Mouse (Mus musculus) intestine, embryonic 16.5 days (tissue): ENCODE measurements around the gene Kcnh6. TPM values are rescaled to one million over a fixed set of nuclear protein-coding genes. Genes with fewer than 3 reads are reported as not detected.

Source experiments
- ATAC-seq: fragments of 200-750 bp; cut with Nextera tagmentation; 2 replicates; pipeline ENCODE4 v1.8.0; 2017; ENCODE audit warnings: moderate TSS enrichment, moderate library complexity
- H3K27ac ChIP-seq: fragments of 300-500 bp; sonication (generic); 2 replicates; pipeline ENCODE4 v1.5.1; 2014; ENCODE audit warnings: mild to moderate bottlenecking, low read length
- H3K27me3 ChIP-seq: fragments of 300-500 bp; sonication (generic); replicated peaks from 2 replicates; pipeline ENCODE4 v1.6.1; 2014; ENCODE audit warnings: low read length, control low read depth, mixed read lengths; ENCODE audit not compliant: control insufficient read depth, insufficient read depth
- H3K36me3 ChIP-seq: fragments of 300-500 bp; sonication (generic); 2 replicates; pipeline ENCODE4 v1.6.1; 2014; ENCODE audit warnings: low read length, control low read depth; ENCODE audit not compliant: control insufficient read depth, insufficient read depth
- H3K4me1 ChIP-seq: fragments of 300-500 bp; sonication (generic); 2 replicates; pipeline ENCODE4 v1.6.1; 2014; ENCODE audit warnings: low read length, control low read depth, mixed read lengths; ENCODE audit not compliant: control insufficient read depth, insufficient read depth
- H3K4me2 ChIP-seq: fragments of 300-500 bp; sonication (generic); 2 replicates; pipeline ENCODE4 v1.6.1; 2014; ENCODE audit warnings: low read depth, low read length, control low read depth
- H3K4me3 ChIP-seq: fragments of 300-500 bp; sonication (generic); 2 replicates; pipeline ENCODE4 v1.5.1; 2014; ENCODE audit warnings: mild to moderate bottlenecking, low read length
- H3K9ac ChIP-seq: fragments of 300-500 bp; sonication (generic); 2 replicates; pipeline ENCODE4 v1.6.1; 2014; ENCODE audit warnings: low read depth, low read length
- H3K9me3 ChIP-seq: fragments of 300-500 bp; sonication (generic); 2 replicates; pipeline ENCODE4 v1.6.1; 2016; ENCODE audit warnings: low read length, control low read depth; ENCODE audit not compliant: control insufficient read depth
- WGBS: fragments of 180-500 bp; shearing (Covaris S2); extraction: QIAGEN DNeasy Blood & Tissue Kit; methylation state at CpG from one replicate; pipeline ENCODE4 v1.1.7; 2014; 5-methylcytosine and 5-hydroxymethylcytosine counted together
- polyA plus RNA-seq: library from polyadenylated mRNA; unstranded; fragments of >200 nt; fragmentation: Nextera tagmentation; extraction: Ambion mirVana; gene quantifications from 2 replicates; pipeline ENCODE4 v1.2.1, GENCODE M21; 2015

Gene Kcnh6
- polyA plus RNA-seq, 1 experiment from 2014 or later, result 2.6 TPM

DNA sequence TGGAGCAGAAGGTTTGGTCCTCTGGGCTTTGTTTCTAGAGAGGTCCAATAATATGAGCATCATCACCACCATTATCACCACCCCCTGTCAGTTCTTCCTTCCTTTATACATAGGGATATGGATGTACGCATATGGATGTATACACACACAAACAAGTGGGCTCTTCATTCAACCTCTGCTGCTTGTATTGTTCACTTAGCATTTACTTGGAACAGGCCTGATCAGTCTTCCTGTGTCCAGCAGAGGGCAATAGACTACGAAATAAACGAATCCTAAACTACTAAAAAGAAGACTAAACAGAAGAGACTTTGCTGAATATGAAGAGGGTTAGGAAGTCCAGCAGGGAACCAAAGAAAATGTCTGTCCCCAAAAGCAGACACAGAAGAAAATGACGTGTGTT, 6.2 kb upstream of the Kcnh6 start:
- Histone ChIP-seq H3K27me3 (no peaks in the 10 kb centered on the region), H3K4me1 (peaks cover 22% of the 10 kb centered on the region), H3K4me2 (no peak overlapping the region), H3K27ac (no peak overlapping the region), H3K9me3 (no peaks in the 10 kb centered on the region), H3K36me3 (no peaks in the 10 kb centered on the region), H3K9ac (no peak overlapping the region), H3K4me3 (no peak overlapping the region)
- WGBS, result 45% methylated on average over 4 of the region's 4 CpGs
- no peak for ATAC-seq

DNA sequence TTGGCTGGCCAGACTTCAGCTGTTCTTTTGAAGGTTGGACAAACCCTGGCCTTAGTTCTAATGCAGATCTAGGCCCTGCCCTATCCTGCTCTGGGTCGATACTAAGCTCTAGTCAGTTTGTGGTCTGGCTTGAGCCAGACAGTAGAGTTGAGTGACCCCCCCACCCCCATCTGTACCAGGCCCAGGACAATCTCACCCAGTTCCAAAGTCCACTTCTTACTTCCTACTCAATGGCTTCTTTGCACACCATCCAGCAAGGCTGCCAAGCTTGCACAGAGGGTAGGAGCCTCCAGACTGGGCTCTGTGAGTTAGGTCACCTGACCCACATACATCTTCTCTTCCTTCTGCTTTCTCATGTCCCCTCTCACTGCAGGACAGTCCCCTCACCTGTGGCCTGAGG, 3.3 kb upstream of the Kcnh6 start:
- 73% methylated on average over 1 of the region's 1 CpGs for WGBS
- no peaks in the 10 kb centered on the region for H3K27me3 ChIP-seq
- no peaks in the 10 kb centered on the region for H3K36me3 ChIP-seq
- 0 out of 2 replicates have a peak overlapping the region, but pooled peaks have one; percentile 23 for H3K27ac ChIP-seq
- H3K9me3 ChIP-seq, result no peaks in the 10 kb centered on the region
- no peak overlapping the region for H3K9ac ChIP-seq
- H3K4me2 ChIP-seq, result no peak overlapping the region
- peak; percentile 29; the same call in 1 of the 2 replicates for ATAC-seq
- H3K4me3 ChIP-seq, result no peak overlapping the region
- H3K4me1 ChIP-seq, result peaks cover 26% of the 10 kb centered on the region

DNA sequence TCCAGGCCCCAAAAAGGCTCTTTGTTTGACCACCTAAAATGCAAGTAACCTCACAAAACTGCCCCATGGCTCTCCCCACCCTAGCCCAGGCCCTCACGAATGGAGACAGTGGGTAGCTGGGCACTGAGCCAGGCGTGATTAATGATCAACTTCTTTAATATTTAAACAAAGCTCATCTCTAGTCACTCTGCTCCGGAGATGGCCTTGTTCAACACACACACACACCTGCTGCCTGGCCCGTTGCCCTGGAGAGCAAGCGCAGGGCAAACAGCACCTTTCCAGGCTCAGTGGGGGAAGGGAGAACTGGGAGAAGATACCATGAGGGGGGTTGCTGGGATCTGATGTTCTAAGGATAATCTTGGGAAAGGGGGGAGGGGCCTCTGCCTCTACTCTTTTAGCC, 2.0 kb upstream of the Kcnh6 start:
- 19% methylated on average over 5 of the region's 5 CpGs for WGBS
- H3K27ac ChIP-seq, result 0 out of 2 replicates have a peak overlapping the region, but pooled peaks have one; percentile 30
- no peak overlapping the region for H3K9ac ChIP-seq

DNA sequence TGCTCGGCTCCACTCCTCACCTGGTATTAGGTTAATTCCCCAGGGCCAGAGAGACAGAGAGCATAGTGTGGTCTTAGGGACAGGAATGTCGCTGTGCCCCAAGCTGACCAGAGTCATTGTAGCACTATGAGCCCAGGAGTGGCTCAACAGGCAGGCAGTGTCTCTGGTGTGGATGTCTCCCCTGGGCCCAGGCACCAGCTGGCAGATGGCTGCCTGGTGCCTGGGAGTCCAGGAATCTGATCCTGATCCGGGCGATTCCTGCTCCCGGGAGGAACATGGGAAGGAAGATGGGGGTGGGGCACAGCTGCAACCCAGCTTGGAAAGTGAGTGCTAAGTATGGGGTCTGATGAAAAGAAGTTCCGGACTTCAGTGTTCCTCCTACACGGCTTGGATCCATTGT, 4.8 kb downstream of the Kcnh6 start:
- 52% methylated on average over 7 of the region's 7 CpGs for WGBS

More for the DNA sequence above, 2.0 kb upstream of the Kcnh6 start:
- peak; percentile 45 for ATAC-seq
- H3K4me3 ChIP-seq, result no peak overlapping the region
- H3K36me3 ChIP-seq, result no peaks in the 10 kb centered on the region
- H3K9me3 ChIP-seq, result no peaks in the 10 kb centered on the region
- H3K4me1 ChIP-seq, result peaks cover 26% of the 10 kb centered on the region
- H3K4me2 ChIP-seq, result no peak overlapping the region
- no peaks in the 10 kb centered on the region for H3K27me3 ChIP-seq

DNA sequence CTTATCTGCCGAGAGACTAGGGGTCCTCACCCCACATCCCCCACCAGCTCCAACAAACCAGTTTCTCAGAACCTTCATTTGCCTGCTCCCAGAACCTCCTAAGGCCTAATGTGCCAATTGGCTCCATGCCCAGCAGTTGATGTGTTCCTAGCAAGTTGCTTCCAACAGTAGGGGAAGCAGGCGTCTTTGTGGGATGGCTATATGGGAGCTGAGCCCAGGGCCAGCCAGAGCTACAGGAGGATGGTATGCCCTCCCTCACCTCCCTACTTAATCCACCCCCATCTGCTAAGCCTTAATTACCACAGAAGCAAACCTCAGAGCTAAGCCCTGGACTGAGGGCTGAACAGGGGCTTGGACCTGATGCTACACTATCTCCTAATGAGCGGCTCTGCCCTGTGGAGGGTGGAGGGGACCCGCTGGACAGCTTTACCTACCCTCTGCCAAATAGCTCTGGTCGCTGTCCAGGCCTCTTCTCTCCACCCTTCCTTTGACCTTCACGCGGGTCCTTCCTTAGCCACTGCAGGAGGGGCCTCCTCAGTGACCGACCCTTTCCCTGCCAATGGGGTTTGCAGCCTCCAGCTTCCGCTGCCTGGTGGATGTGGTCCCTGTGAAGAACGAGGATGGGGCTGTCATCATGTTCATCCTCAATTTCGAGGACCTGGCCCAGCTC, 5.8 kb downstream of the Kcnh6 start:
- ATAC-seq, result no peak
- H3K27me3 ChIP-seq, result no peaks in the 10 kb centered on the region
- no peaks in the 10 kb centered on the region for H3K36me3 ChIP-seq
- H3K4me2 ChIP-seq, result no peak overlapping the region
- WGBS, result 60% methylated on average over 11 of the region's 11 CpGs
- no peaks in the 10 kb centered on the region for H3K9me3 ChIP-seq
- H3K27ac ChIP-seq, result no peak overlapping the region
- no peak overlapping the region for H3K9ac ChIP-seq
- H3K4me3 ChIP-seq, result no peak overlapping the region
- peaks cover 4% of the 10 kb centered on the region; the same call in 1 of the 2 replicates for H3K4me1 ChIP-seq

More for the DNA sequence above, 4.8 kb downstream of the Kcnh6 start:
- Histone ChIP-seq H3K27ac (no peak overlapping the region), H3K4me1 (peaks cover 8% of the 10 kb centered on the region; the same call in 1 of the 2 replicates), H3K4me2 (no peak overlapping the region), H3K9ac (no peak overlapping the region), H3K9me3 (no peaks in the 10 kb centered on the region), H3K4me3 (no peak overlapping the region), H3K27me3 (no peaks in the 10 kb centered on the region), H3K36me3 (no peaks in the 10 kb centered on the region)
- no peak for ATAC-seq

DNA sequence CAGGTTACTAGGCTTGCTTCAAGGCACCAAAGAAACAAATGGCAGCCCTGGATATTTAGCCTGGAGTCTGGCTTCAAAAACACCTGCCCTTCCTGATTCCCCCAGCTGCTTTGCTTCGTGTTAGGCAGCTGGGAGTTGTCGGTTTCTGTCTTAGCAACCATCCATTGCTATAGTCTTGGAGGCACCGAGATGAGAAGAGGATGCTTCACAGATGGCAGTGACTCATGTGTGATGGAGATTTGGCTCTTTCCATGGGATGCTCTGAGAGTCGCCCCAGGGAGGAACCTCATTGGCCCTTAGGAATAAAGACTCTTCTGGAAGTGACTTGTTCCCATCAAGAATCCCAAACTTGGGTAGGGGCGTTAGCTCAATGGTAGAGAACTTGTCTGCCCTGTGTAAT, 8.5 kb downstream of the Kcnh6 start:
- Histone ChIP-seq H3K9me3 (no peaks in the 10 kb centered on the region), H3K27me3 (peaks cover 10% of the 10 kb centered on the region), H3K4me1 (peaks cover 12% of the 10 kb centered on the region), H3K4me3 (no peak overlapping the region), H3K27ac (no peak overlapping the region), H3K9ac (no peak overlapping the region), H3K36me3 (no peaks in the 10 kb centered on the region), H3K4me2 (no peak overlapping the region)
- WGBS, result 72% methylated on average over 5 of the region's 5 CpGs
- no peak for ATAC-seq

DNA sequence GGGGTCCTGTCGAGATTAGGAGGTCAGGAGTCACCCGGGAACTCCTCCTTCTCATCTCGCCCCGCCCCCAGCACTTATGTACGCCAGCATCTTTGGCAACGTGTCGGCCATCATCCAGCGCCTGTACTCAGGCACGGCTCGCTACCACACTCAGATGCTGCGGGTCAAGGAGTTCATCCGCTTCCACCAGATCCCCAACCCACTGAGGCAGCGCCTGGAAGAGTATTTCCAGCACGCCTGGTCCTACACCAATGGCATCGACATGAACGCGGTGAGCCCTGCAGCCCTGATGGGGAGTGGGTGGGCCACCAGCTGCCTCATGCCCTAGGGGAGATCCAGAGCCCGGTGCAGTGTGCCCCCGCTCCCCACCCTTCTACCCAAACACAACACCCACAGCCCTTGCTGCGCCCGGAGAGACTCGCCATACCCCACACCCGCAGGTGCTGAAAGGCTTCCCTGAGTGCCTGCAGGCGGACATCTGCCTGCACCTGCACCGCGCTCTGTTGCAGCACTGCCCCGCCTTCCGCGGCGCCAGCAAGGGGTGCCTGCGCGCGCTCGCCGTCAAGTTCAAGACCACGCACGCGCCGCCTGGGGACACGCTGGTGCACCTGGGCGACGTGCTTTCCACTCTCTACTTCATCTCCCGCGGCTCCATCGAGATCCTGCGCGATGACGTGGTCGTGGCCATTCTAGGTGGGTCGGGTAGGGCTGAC, 12.3 kb downstream of the Kcnh6 start:
- Histone ChIP-seq H3K9me3 (no peaks in the 10 kb centered on the region), H3K27me3 (peaks cover 10% of the 10 kb centered on the region), H3K9ac (peak overlapping the region; percentile 38), H3K4me1 (peaks cover 8% of the 10 kb centered on the region), H3K27ac (no peak overlapping the region), H3K36me3 (no peaks in the 10 kb centered on the region), H3K4me2 (peak overlapping the region; percentile 68), H3K4me3 (peak overlapping the region; percentile 37)
- peak; percentile 69 for ATAC-seq
- WGBS, result 2% methylated on average over 50 of the region's 50 CpGs

DNA sequence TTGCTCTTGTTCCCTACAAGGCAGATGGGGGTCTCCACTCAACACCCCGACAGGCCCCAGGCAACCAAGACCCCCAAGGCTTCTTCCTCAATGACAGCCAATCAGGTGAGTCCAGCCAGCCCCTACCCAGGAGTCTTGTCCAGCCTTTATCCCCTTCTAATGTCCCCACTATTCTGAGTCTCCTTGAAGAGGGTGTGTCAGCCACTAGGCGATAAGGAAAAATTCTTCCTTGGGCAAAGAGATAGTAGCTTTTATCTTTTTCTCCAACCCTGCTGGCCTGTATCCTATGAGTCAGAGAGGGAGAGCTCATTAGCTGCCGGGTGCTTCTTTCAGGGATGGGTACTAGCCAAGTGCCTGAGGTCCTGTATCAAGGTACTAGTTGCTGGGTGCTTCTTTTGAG, 17.9 kb downstream of the Kcnh6 start:
- no peak overlapping the region for H3K9ac ChIP-seq
- no peak overlapping the region for H3K27ac ChIP-seq
- H3K27me3 ChIP-seq, result peaks cover 6% of the 10 kb centered on the region; the same call in 1 of the 2 replicates
- H3K4me3 ChIP-seq, result no peak overlapping the region
- no peak overlapping the region for H3K4me2 ChIP-seq
- ATAC-seq, result no peak; the same call in 1 of the 2 replicates
- no peaks in the 10 kb centered on the region for H3K9me3 ChIP-seq
- 61% methylated on average over 3 of the region's 3 CpGs for WGBS
- no peaks in the 10 kb centered on the region for H3K36me3 ChIP-seq
- H3K4me1 ChIP-seq, result 0 out of 2 replicates have a peak, but pooled peaks cover 3% of the 10 kb centered on the region

DNA sequence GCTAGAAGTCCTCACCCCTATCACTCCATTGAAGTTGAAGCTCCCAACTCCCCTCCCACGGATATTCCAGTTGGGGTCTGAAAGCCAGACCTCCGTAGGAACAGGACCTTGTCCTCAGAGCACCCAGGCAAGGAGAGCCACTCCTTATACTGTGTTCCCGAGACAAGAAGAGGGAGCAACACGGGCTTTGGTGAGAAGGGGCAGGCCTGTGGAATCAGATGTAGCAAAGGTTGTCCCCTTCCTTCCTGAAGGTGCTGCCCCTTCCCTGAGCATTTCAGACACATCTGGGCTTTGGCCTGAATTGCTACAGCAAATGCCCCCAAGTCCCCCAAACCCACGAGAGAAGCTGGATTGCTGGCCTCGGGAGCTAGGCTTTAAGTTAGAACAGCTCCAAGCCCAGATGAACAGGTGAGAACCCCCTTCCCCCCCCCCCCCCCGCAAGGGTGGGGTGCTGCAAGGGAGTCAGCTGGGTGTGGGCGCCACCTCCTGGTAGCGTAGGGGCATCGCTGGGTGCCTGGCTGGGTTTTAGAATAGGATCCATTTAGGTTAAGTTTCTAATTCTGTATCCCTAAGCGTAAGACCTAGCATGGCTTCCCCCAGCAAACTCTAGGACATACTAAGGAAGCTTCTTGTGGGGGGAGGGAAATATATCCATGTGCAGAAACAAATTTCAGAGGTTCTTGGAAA, 18.7 kb downstream of the Kcnh6 start:
- no peak overlapping the region for H3K4me2 ChIP-seq
- H3K27ac ChIP-seq, result no peak overlapping the region
- H3K27me3 ChIP-seq, result no peaks in the 10 kb centered on the region
- H3K9ac ChIP-seq, result no peak overlapping the region
- no peak overlapping the region for H3K4me3 ChIP-seq
- H3K9me3 ChIP-seq, result no peaks in the 10 kb centered on the region
- 0 out of 2 replicates have a peak, but pooled peaks cover 3% of the 10 kb centered on the region for H3K4me1 ChIP-seq
- no peaks in the 10 kb centered on the region for H3K36me3 ChIP-seq
- 37% methylated on average over 10 of the region's 11 CpGs for WGBS
- ATAC-seq, result 0 out of 2 replicates have a peak, but pooled peaks have one; percentile 36
